28 mouse cellular contexts compared by ENCODE assay signal in the genomic region with DNA sequence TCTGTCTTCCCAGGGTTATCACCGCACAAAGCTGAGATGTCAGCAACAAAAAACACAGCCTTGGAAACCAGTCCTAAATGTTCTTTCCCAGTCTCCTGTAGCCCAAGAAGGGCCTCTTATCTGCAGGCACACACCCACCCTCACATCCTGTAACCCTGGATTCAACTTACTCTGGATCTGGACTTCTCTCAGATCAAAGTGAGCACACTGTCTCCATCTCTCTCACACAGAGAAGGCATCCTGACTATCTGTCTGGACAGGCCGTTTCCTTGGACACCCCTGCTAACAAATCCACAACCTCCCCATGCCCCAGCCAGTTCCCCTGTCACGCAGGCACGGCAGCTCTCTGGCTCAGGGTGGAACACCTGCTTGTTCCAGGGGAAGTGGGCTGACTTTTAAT. TPM values are rescaled to one million over a fixed set of nuclear protein-coding genes. Genes with fewer than 3 reads are reported as not detected.
DNase-seq lines count a peak whose midpoint lies in the region; ATAC-seq and TF ChIP-seq lines count a peak whose summit lies in the region.
"Had no signal": no experiment of that assay in that cellular context is flagged by ENCODE, and none has a peak within 500 bp of the region (broad histone marks: within the 10 kb centered on the region; RNA-seq: fewer than 3 reads in every experiment).

No protein-coding gene starts in this region.

- no peak for TF ChIP-seq EP300 in heart, adult 2 months (IDR thresholded peaks at IDR 0.05; ENCODE audit: insufficient read depth, low read depth, low read length)
- TF ChIP-seq EP300 in heart, postnatal 0 days (IDR thresholded peaks at IDR 0.05; ENCODE audit: low read depth), result no peak

- DNase-seq in heart, embryonic 10.5 days (ENCODE audit: low spot score), result peak; percentile 80
- DNase-seq in heart, adult 2 months, result no peak
- DNase-seq in heart, postnatal 0 days (ENCODE audit: low spot score), result no peak
- DNase-seq in heart, adult 8-10 months (ENCODE audit: low spot score), result no peak
- no peak for DNase-seq in liver, embryonic 13.5 days
- no peak for DNase-seq in kidney, adult 9 months
- DNase-seq in urinary bladder, postnatal 25 days (ENCODE audit: low spot score), result no peak
- DNase-seq in cerebellum, adult 11-12 months, result no peak
- DNase-seq: adrenal gland, adult 2 months; cerebellum, adult 11 months; cerebellum, postnatal 14 days; gastrocnemius, adult 2 months; kidney, postnatal 36 days; lung, adult 18-20 months; lung, postnatal 10 days; thymus, postnatal 25 days had no signal

- no peak overlapping the region for H3K27ac ChIP-seq in heart, embryonic 10.5 days
- no peak overlapping the region for H3K27ac ChIP-seq in heart, adult 2 months
- H3K27ac ChIP-seq in heart, postnatal 0 days (ENCODE audit: low read depth), result no peak overlapping the region
- peak overlapping the region; percentile 29; the same call in 1 of the 2 replicates for H3K27ac ChIP-seq in liver, embryonic 13.5 days
- H3K27ac ChIP-seq: embryonic facial prominence, embryonic 13.5 days; forebrain, embryonic 13.5 days; gastrocnemius, adult 2 months; hindbrain, postnatal 0 days; limb, embryonic 12.5 days; midbrain, embryonic 13.5 days; stomach, embryonic 15.5 days had no signal

- TF ChIP-seq CTCF in heart, adult 2 months (IDR thresholded peaks at IDR 0.05), result no peak
- TF ChIP-seq CTCF in heart, postnatal 0 days (IDR thresholded peaks at IDR 0.05; ENCODE audit: low read depth), result no peak

- no peaks in the 10 kb centered on the region for H3K36me3 ChIP-seq in heart, embryonic 10.5 days
- no peaks in the 10 kb centered on the region for H3K36me3 ChIP-seq in heart, adult 2 months (ENCODE audit: control insufficient read depth, insufficient read depth, low read length)
- H3K36me3 ChIP-seq in heart, postnatal 0 days (replicated peaks; ENCODE audit: control insufficient read depth, insufficient read depth, low read length), result no peaks in the 10 kb centered on the region
- no peaks in the 10 kb centered on the region for H3K36me3 ChIP-seq in liver, embryonic 13.5 days
- H3K36me3 ChIP-seq: embryonic facial prominence, embryonic 13.5 days; limb, embryonic 12.5 days; midbrain, embryonic 13.5 days; stomach, embryonic 15.5 days had no signal

- WGBS in heart, embryonic 10.5 days, result 20% methylated on average over 4 of the region's 4 CpGs
- WGBS in heart, adult 2 months, result 18% methylated on average over 4 of the region's 4 CpGs
- 30% methylated on average over 4 of the region's 4 CpGs for WGBS in heart, postnatal 0 days
- WGBS in liver, embryonic 13.5 days (ENCODE audit: insufficient replicate concordance), result 13% methylated on average over 4 of the region's 4 CpGs

- H3K9me3 ChIP-seq in heart, embryonic 10.5 days, result no peaks in the 10 kb centered on the region
- H3K9me3 ChIP-seq in heart, postnatal 0 days (replicated peaks; ENCODE audit: control insufficient read depth, low read length), result no peaks in the 10 kb centered on the region
- no peaks in the 10 kb centered on the region for H3K9me3 ChIP-seq in liver, embryonic 13.5 days (replicated peaks)
- H3K9me3 ChIP-seq: embryonic facial prominence, embryonic 13.5 days; forebrain, embryonic 13.5 days; limb, embryonic 12.5 days; midbrain, embryonic 13.5 days; stomach, embryonic 15.5 days had no signal

- no peak for TF ChIP-seq POLR2A in heart, adult 2 months (IDR thresholded peaks at IDR 0.05; ENCODE audit: insufficient read depth, low read depth, low read length)

- H3K4me2 ChIP-seq in heart, postnatal 0 days (ENCODE audit: low read depth, low read length), result no peak overlapping the region
- no peak overlapping the region for H3K4me2 ChIP-seq in liver, embryonic 13.5 days
- H3K4me2 ChIP-seq: embryonic facial prominence, embryonic 13.5 days; forebrain, embryonic 13.5 days; limb, embryonic 12.5 days; midbrain, embryonic 13.5 days; stomach, embryonic 15.5 days had no signal

- no peaks in the 10 kb centered on the region for H3K27me3 ChIP-seq in heart, embryonic 10.5 days (ENCODE audit: insufficient read depth, poor library complexity, severe bottlenecking)
- H3K27me3 ChIP-seq in heart, adult 2 months (ENCODE audit: control insufficient read depth, insufficient read depth, low read length), result no peaks in the 10 kb centered on the region
- no peaks in the 10 kb centered on the region for H3K27me3 ChIP-seq in heart, postnatal 0 days (ENCODE audit: control insufficient read depth, insufficient read depth, low read length)
- no peaks in the 10 kb centered on the region for H3K27me3 ChIP-seq in liver, embryonic 13.5 days
- H3K27me3 ChIP-seq: embryonic facial prominence, embryonic 13.5 days; forebrain, embryonic 13.5 days; limb, embryonic 12.5 days; midbrain, embryonic 13.5 days; stomach, embryonic 15.5 days had no signal

- no peaks in the 10 kb centered on the region for H3K79me2 ChIP-seq in heart, adult 2 months (replicated peaks; ENCODE audit: control insufficient read depth, insufficient read depth, low read length)

- no peak overlapping the region for H3K4me3 ChIP-seq in heart, embryonic 10.5 days
- H3K4me3 ChIP-seq in heart, adult 2 months, result no peak overlapping the region
- H3K4me3 ChIP-seq in heart, postnatal 0 days (ENCODE audit: low read depth, low read length), result no peak overlapping the region
- H3K4me3 ChIP-seq in liver, embryonic 13.5 days (replicated peaks), result no peak overlapping the region
- H3K4me3 ChIP-seq: embryonic facial prominence, embryonic 13.5 days; erythroblast, embryonic 14.5 days; forebrain, embryonic 13.5 days; gastrocnemius, adult 2 months; limb, embryonic 12.5 days; midbrain, embryonic 13.5 days; stomach, embryonic 15.5 days had no signal

- ATAC-seq in heart, postnatal 0 days (ENCODE audit: insufficient read depth, low read depth), result peak; percentile 36; the same call in 1 of the 2 replicates
- ATAC-seq in liver, embryonic 13.5 days (ENCODE audit: low read depth), result peak; percentile 65
- ATAC-seq: CD4-positive, CD25-positive, alpha-beta regulatory T cell, adult 4 months; forebrain, embryonic 13.5 days; hindbrain, postnatal 0 days; intestine, embryonic 16.5 days; midbrain, embryonic 13.5 days had no signal

- intact Hi-C loops in heart, adult 2 months (cut with DNase I), result no loop called here

- H3K4me1 ChIP-seq in heart, embryonic 10.5 days, result peaks cover 18% of the 10 kb centered on the region
- peaks cover 10% of the 10 kb centered on the region; the same call in 1 of the 2 replicates for H3K4me1 ChIP-seq in heart, adult 2 months (ENCODE audit: control insufficient read depth, insufficient read depth, low read length)
- peaks cover 6% of the 10 kb centered on the region; the same call in 1 of the 2 replicates for H3K4me1 ChIP-seq in heart, postnatal 0 days (ENCODE audit: control insufficient read depth, insufficient read depth)
- H3K4me1 ChIP-seq in liver, embryonic 13.5 days (replicated peaks), result peaks cover 51% of the 10 kb centered on the region
- H3K4me1 ChIP-seq: embryonic facial prominence, embryonic 13.5 days; forebrain, embryonic 13.5 days; midbrain, embryonic 13.5 days; stomach, embryonic 15.5 days had no signal

- no peak overlapping the region for H3K9ac ChIP-seq in heart, adult 2 months (ENCODE audit: low read depth, low read length)
- no peak overlapping the region for H3K9ac ChIP-seq in heart, postnatal 0 days (replicated peaks; ENCODE audit: low read depth, low read length)
- no peak overlapping the region for H3K9ac ChIP-seq in liver, embryonic 13.5 days
- H3K9ac ChIP-seq: embryonic facial prominence, embryonic 13.5 days; forebrain, embryonic 13.5 days; limb, embryonic 12.5 days; midbrain, embryonic 13.5 days; stomach, embryonic 15.5 days had no signal

RNA-seq across cellular contexts. Expression of a gene that starts 17.4 kb away (rescaled TPM):
- 7.1 and 10.1 TPM in 2 replicates for polyA plus RNA-seq in heart, embryonic 10.5 days (2016; fragmentation: Nextera tagmentation; extraction: Ambion mirVana)
- 10 to 100 TPM; 29.0 to 36.0 TPM for total RNA-seq in heart, adult 2 months (2021)
- 26.1 and 40.8 TPM in 2 replicates for polyA plus RNA-seq in heart, adult 2 months (2012; rRNA removed)
- total RNA-seq in heart, postnatal 0 days (2014; rRNA removed; ENCODE audit: low replicate concordance), result 14.8 and 24.0 TPM in 2 replicates
- 13.0 and 15.1 TPM in 2 replicates for polyA plus RNA-seq in heart, postnatal 0 days (2015; fragmentation: Nextera tagmentation; extraction: Ambion mirVana)
- total RNA-seq in heart, adult 8-10 months (2022), result 10 to 100 TPM; 27.2 to 38.4 (median 32.0) TPM
- 9.1 and 10.2 TPM in 2 replicates for polyA plus RNA-seq in liver, embryonic 13.5 days (2015; fragmentation: Nextera tagmentation; extraction: Ambion mirVana)

RNA-seq across cellular contexts. Expression of a gene that starts 23.5 kb away (rescaled TPM):
- polyA plus RNA-seq in heart, embryonic 10.5 days (2016; fragmentation: Nextera tagmentation; extraction: Ambion mirVana), result 9.4 and 13.2 TPM in 2 replicates
- 100 to 1,000 TPM; 151 to 167 TPM for total RNA-seq in heart, adult 2 months (2021)
- polyA plus RNA-seq in heart, adult 2 months (2012; rRNA removed), result 89.8 and 118 TPM in 2 replicates
- 44.8 and 62.6 TPM in 2 replicates for total RNA-seq in heart, postnatal 0 days (2014; rRNA removed; ENCODE audit: low replicate concordance)
- 136 and 149 TPM in 2 replicates for polyA plus RNA-seq in heart, postnatal 0 days (2015; fragmentation: Nextera tagmentation; extraction: Ambion mirVana)
- total RNA-seq in heart, adult 8-10 months (2022), result 100 to 1,000 TPM in 3 of 4 experiments, 10 to 100 TPM in 1; 87.1 to 234 (median 146) TPM
- polyA plus RNA-seq in liver, embryonic 13.5 days (2015; fragmentation: Nextera tagmentation; extraction: Ambion mirVana), result 10.7 and 12.2 TPM in 2 replicates

RNA-seq across cellular contexts. Expression of a gene that starts 40.6 kb away (rescaled TPM):
- 0.22 and 0.57 TPM in 2 replicates for polyA plus RNA-seq in heart, embryonic 10.5 days (2016; fragmentation: Nextera tagmentation; extraction: Ambion mirVana)
- 1 to 10 TPM; 6.6 to 9.0 TPM for total RNA-seq in heart, adult 2 months (2021)
- polyA plus RNA-seq in heart, adult 2 months (2012; rRNA removed), result 0.26 and 1.0 TPM in 2 replicates
- 0.08 and 11.6 TPM in 2 replicates for total RNA-seq in heart, postnatal 0 days (2014; rRNA removed; ENCODE audit: low replicate concordance)
- 0.16 and 0.21 TPM in 2 replicates for polyA plus RNA-seq in heart, postnatal 0 days (2015; fragmentation: Nextera tagmentation; extraction: Ambion mirVana)
- 10 to 100 TPM; 15.1 to 23.8 (median 19.8) TPM for total RNA-seq in heart, adult 8-10 months (2022)
- polyA plus RNA-seq in liver, embryonic 13.5 days (2015; fragmentation: Nextera tagmentation; extraction: Ambion mirVana), result 0.09 and 0.19 TPM in 2 replicates
- total RNA-seq: gastrocnemius, adult 2 months; megakaryocyte, adult 5-6 weeks; monocyte, adult 5-6 weeks; neutrophil, adult 5-6 weeks had no signal
- polyA plus RNA-seq: erythroblast, embryonic 14.5 days had no signal
